Mouse (Mus musculus): ENCODE measurements around the gene Exosc3. TPM values are rescaled to one million over a fixed set of nuclear protein-coding genes. Genes with fewer than 3 reads are reported as not detected.
A peak's percentile ranks its signal among the peaks of the same experiment; 100 is the strongest.

The Exosc3 gene
- polyA plus RNA-seq, 1 experiment from 2014 or later = 30.2 TPM

- peak within 1 kb of the TSS; percentile 86 for H3K4me3 ChIP-seq (ENCODE audit: low read depth, low read length)
These were observed 45.6 kb downstream of the Exosc3 start, which contains the start of gene Trmt10b for GRCm38 (mm10) chr4:45296662-45297564. Trmt10b (plus strand) TSS chr4:45297127.

GRCm38 (mm10) chr4:45287906-45288305 lies 54.6 kb downstream of the Exosc3 start:
- Histone ChIP-seq H3K9me3 (ENCODE audit: control insufficient read depth, low read length) (no peaks in the 10 kb centered on the region), H3K4me3 (ENCODE audit: low read depth, low read length) (no peak overlapping the region), H3K4me2 (ENCODE audit: low read depth, low read length) (no peak overlapping the region), H3K9ac (replicated peaks; ENCODE audit: low read depth, low read length) (no peak overlapping the region), H3K36me3 (ENCODE audit: control insufficient read depth, insufficient read depth, low read length) (no peaks in the 10 kb centered on the region), H3K4me1 (ENCODE audit: control insufficient read depth, insufficient read depth, low read length) (no peaks in the 10 kb centered on the region), H3K27ac (ENCODE audit: low read depth, low read length) (no peak overlapping the region), H3K27me3 (ENCODE audit: control insufficient read depth, insufficient read depth, low read length) (no peaks in the 10 kb centered on the region)
- no peak for ATAC-seq (ENCODE audit: low read depth)
- WGBS = 76% methylated on average over 5 of the region's 5 CpGs

More at GRCm38 (mm10) chr4:45296662-45297564, 45.6 kb downstream of the Exosc3 start, which contains the start of gene Trmt10b:
- H3K9me3 ChIP-seq (ENCODE audit: control insufficient read depth, low read length) = no peaks in the 10 kb centered on the region
- H3K27me3 ChIP-seq (ENCODE audit: control insufficient read depth, insufficient read depth, low read length) = peaks cover 3% of the 10 kb centered on the region; the same call in 1 of the 2 replicates
- peak within 1 kb of the TSS; percentile 67 for H3K4me2 ChIP-seq (ENCODE audit: low read depth, low read length)
- H3K9ac ChIP-seq (replicated peaks; ENCODE audit: low read depth, low read length) = peak within 1 kb of the TSS; percentile 73
- WGBS = 23% methylated on average over 27 of the region's 27 CpGs
- no peak within 1 kb of the TSS for H3K27ac ChIP-seq (ENCODE audit: low read depth, low read length)
- H3K4me1 ChIP-seq (ENCODE audit: control insufficient read depth, insufficient read depth, low read length) = peaks cover 5% of the 10 kb centered on the region; the same call in 1 of the 2 replicates
- H3K36me3 ChIP-seq (ENCODE audit: control insufficient read depth, insufficient read depth, low read length) = peaks cover 12% of the 10 kb centered on the region; the same call in 1 of the 2 replicates
- peak; percentile 92 for ATAC-seq (ENCODE audit: low read depth)

- H3K27ac ChIP-seq (ENCODE audit: low read depth, low read length) = no peak overlapping the region
- H3K27me3 ChIP-seq (ENCODE audit: control insufficient read depth, insufficient read depth, low read length) = no peaks in the 10 kb centered on the region
- H3K4me2 ChIP-seq (ENCODE audit: low read depth, low read length) = no peak overlapping the region
- no peaks in the 10 kb centered on the region for H3K9me3 ChIP-seq (ENCODE audit: control insufficient read depth, low read length)
- no peaks in the 10 kb centered on the region for H3K4me1 ChIP-seq (ENCODE audit: control insufficient read depth, insufficient read depth, low read length)
- H3K9ac ChIP-seq (replicated peaks; ENCODE audit: low read depth, low read length) = no peak overlapping the region
- H3K4me3 ChIP-seq (ENCODE audit: low read depth, low read length) = no peak overlapping the region
- no peak for ATAC-seq (ENCODE audit: low read depth)
- 43% methylated on average over 3 of the region's 3 CpGs for WGBS
- H3K36me3 ChIP-seq (ENCODE audit: control insufficient read depth, insufficient read depth, low read length) = no peaks in the 10 kb centered on the region
These were observed 56.2 kb downstream of the Exosc3 start for GRCm38 (mm10) chr4:45286318-45286717.

- Histone ChIP-seq H3K4me2 (ENCODE audit: low read depth, low read length) (no peak overlapping the region), H3K4me3 (ENCODE audit: low read depth, low read length) (no peak overlapping the region), H3K36me3 (ENCODE audit: control insufficient read depth, insufficient read depth, low read length) (no peaks in the 10 kb centered on the region), H3K27me3 (ENCODE audit: control insufficient read depth, insufficient read depth, low read length) (no peaks in the 10 kb centered on the region), H3K9me3 (ENCODE audit: control insufficient read depth, low read length) (no peaks in the 10 kb centered on the region), H3K9ac (replicated peaks; ENCODE audit: low read depth, low read length) (no peak overlapping the region), H3K27ac (ENCODE audit: low read depth, low read length) (no peak overlapping the region), H3K4me1 (ENCODE audit: control insufficient read depth, insufficient read depth, low read length) (no peaks in the 10 kb centered on the region)
- WGBS = 18% methylated on average over 4 of the region's 4 CpGs
- ATAC-seq (ENCODE audit: low read depth) = peak; percentile 78
These were observed 62.5 kb downstream of the Exosc3 start for GRCm38 (mm10) chr4:45279981-45280548.

GRCm38 (mm10) chr4:45279292-45279691 lies 63.2 kb downstream of the Exosc3 start:
- no peak overlapping the region for H3K9ac ChIP-seq (replicated peaks; ENCODE audit: low read depth, low read length)
- WGBS = 39% methylated on average over 8 of the region's 8 CpGs
- no peaks in the 10 kb centered on the region for H3K27me3 ChIP-seq (ENCODE audit: control insufficient read depth, insufficient read depth, low read length)
- no peak overlapping the region for H3K4me3 ChIP-seq (ENCODE audit: low read depth, low read length)
- H3K4me2 ChIP-seq (ENCODE audit: low read depth, low read length) = no peak overlapping the region
- no peak for ATAC-seq (ENCODE audit: low read depth)
- no peaks in the 10 kb centered on the region for H3K9me3 ChIP-seq (ENCODE audit: control insufficient read depth, low read length)
- H3K27ac ChIP-seq (ENCODE audit: low read depth, low read length) = no peak overlapping the region
- H3K36me3 ChIP-seq (ENCODE audit: control insufficient read depth, insufficient read depth, low read length) = no peaks in the 10 kb centered on the region
- H3K4me1 ChIP-seq (ENCODE audit: control insufficient read depth, insufficient read depth, low read length) = no peaks in the 10 kb centered on the region

GRCm38 (mm10) chr4:45275770-45276169 lies 66.8 kb downstream of the Exosc3 start:
- 83% methylated on average over 8 of the region's 8 CpGs for WGBS
- no peak overlapping the region for H3K27ac ChIP-seq (ENCODE audit: low read depth, low read length)
- H3K9ac ChIP-seq (replicated peaks; ENCODE audit: low read depth, low read length) = no peak overlapping the region
- 0 out of 2 replicates have a peak, but pooled peaks cover 3% of the 10 kb centered on the region for H3K4me1 ChIP-seq (ENCODE audit: control insufficient read depth, insufficient read depth, low read length)
- H3K4me3 ChIP-seq (ENCODE audit: low read depth, low read length) = no peak overlapping the region
- no peaks in the 10 kb centered on the region for H3K36me3 ChIP-seq (ENCODE audit: control insufficient read depth, insufficient read depth, low read length)
- ATAC-seq (ENCODE audit: low read depth) = no peak
- no peak overlapping the region for H3K4me2 ChIP-seq (ENCODE audit: low read depth, low read length)
- no peaks in the 10 kb centered on the region for H3K27me3 ChIP-seq (ENCODE audit: control insufficient read depth, insufficient read depth, low read length)
- no peaks in the 10 kb centered on the region for H3K9me3 ChIP-seq (ENCODE audit: control insufficient read depth, low read length)

- H3K4me2 ChIP-seq (ENCODE audit: low read depth, low read length) = no peak overlapping the region
These were observed 71.5 kb downstream of the Exosc3 start for GRCm38 (mm10) chr4:45271041-45271452.

GRCm38 (mm10) chr4:45267883-45268282 lies 74.6 kb downstream of the Exosc3 start:
- H3K4me3 ChIP-seq (ENCODE audit: low read depth, low read length) = no peak overlapping the region
- H3K27me3 ChIP-seq (ENCODE audit: control insufficient read depth, insufficient read depth, low read length) = no peaks in the 10 kb centered on the region
- ATAC-seq (ENCODE audit: low read depth) = no peak
- H3K4me1 ChIP-seq (ENCODE audit: control insufficient read depth, insufficient read depth, low read length) = 0 out of 2 replicates have a peak, but pooled peaks cover 3% of the 10 kb centered on the region
- whole genome bisulfite sequencing = 85% methylated on average over 3 of the region's 3 CpGs
- H3K9ac ChIP-seq (replicated peaks; ENCODE audit: low read depth, low read length) = no peak overlapping the region
- H3K36me3 ChIP-seq (ENCODE audit: control insufficient read depth, insufficient read depth, low read length) = no peaks in the 10 kb centered on the region
- no peak overlapping the region for H3K27ac ChIP-seq (ENCODE audit: low read depth, low read length)
- H3K4me2 ChIP-seq (ENCODE audit: low read depth, low read length) = no peak overlapping the region
- H3K9me3 ChIP-seq (ENCODE audit: control insufficient read depth, low read length) = no peaks in the 10 kb centered on the region

More at GRCm38 (mm10) chr4:45271041-45271452, 71.5 kb downstream of the Exosc3 start:
- WGBS = 50% methylated on average over 10 of the region's 10 CpGs
- H3K9me3 ChIP-seq (ENCODE audit: control insufficient read depth, low read length) = no peaks in the 10 kb centered on the region
- H3K4me1 ChIP-seq (ENCODE audit: control insufficient read depth, insufficient read depth, low read length) = 0 out of 2 replicates have a peak, but pooled peaks cover 3% of the 10 kb centered on the region
- H3K9ac ChIP-seq (replicated peaks; ENCODE audit: low read depth, low read length) = no peak overlapping the region
- H3K27me3 ChIP-seq (ENCODE audit: control insufficient read depth, insufficient read depth, low read length) = no peaks in the 10 kb centered on the region
- H3K27ac ChIP-seq (ENCODE audit: low read depth, low read length) = peak overlapping the region; percentile 16; the same call in 1 of the 2 replicates
- peak; percentile 94 for ATAC-seq (ENCODE audit: low read depth)
- no peak overlapping the region for H3K4me3 ChIP-seq (ENCODE audit: low read depth, low read length)
- no peaks in the 10 kb centered on the region for H3K36me3 ChIP-seq (ENCODE audit: control insufficient read depth, insufficient read depth, low read length)
